Mouse (Mus musculus): Measurements from ENCODE around the gene Dclk2. TPM values are rescaled to one million over a fixed set of nuclear protein-coding genes. Genes with fewer than 3 reads are reported as not detected.

Gene Dclk2
- polyA plus RNA-seq, 1 experiment from 2014 or later = 5.7 TPM

DNA sequence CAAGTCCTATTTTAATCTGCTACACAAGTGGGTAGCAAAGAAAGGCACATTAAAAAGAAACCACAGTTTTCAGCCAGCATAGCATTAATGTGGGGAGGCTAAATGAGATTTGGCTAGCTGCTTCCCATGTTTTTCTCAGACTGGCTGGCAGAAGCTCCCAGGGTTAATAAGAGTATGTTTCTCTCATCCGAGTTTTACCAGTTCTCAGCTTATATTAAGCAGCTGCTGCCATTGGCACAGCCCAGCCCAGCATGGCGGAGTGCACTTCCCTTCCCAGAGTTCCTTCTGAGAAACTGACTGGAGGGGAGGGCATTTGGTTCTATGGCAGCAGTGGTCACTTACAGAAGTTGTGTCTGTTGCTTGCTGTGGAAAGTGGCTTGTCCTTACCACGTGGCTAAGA is 181.8 kb downstream of the Dclk2 start:
- 75% methylated on average over 3 of the region's 3 CpGs for WGBS (ENCODE audit: insufficient replicate concordance)
- Histone ChIP-seq H3K4me1 (ENCODE audit: insufficient read depth) (no peaks in the 10 kb centered on the region), H3K4me2 (ENCODE audit: low read depth, low read length) (no peak overlapping the region), H3K9me3 (ENCODE audit: low read length) (no peaks in the 10 kb centered on the region), H3K36me3 (replicated peaks; ENCODE audit: insufficient read depth, low read length) (peaks cover 5% of the 10 kb centered on the region), H3K4me3 (ENCODE audit: low read depth, low read length) (no peak overlapping the region), H3K27ac (ENCODE audit: low read depth) (no peak overlapping the region), H3K9ac (replicated peaks) (no peak overlapping the region), H3K27me3 (ENCODE audit: insufficient read depth, low read length) (no peaks in the 10 kb centered on the region)
- DNase-seq (no peak), ATAC-seq (no peak)
- TF ChIP-seq EP300 (IDR thresholded peaks at IDR 0.05; ENCODE audit: low read depth) = no peak
- no peak for TF ChIP-seq CTCF (IDR thresholded peaks at IDR 0.05; ENCODE audit: low read depth)

Other genes starting within 250 kb of the Dclk2 start
- 42.3 and 43.5 TPM in 2 replicates for gene Cd1d1, start 78.6 kb upstream of the Dclk2 start, polyA plus RNA-seq (2015; fragmentation: Nextera tagmentation; extraction: Ambion mirVana)